Mouse (Mus musculus) forebrain, postnatal 0 days (tissue): ENCODE results near the gene Pdap1. TPM values are rescaled to one million over a fixed set of nuclear protein-coding genes. Genes with fewer than 3 reads are reported as not detected.
"Not testable (repeated sequence)": the region's sequence is repeated elsewhere in the genome, so short reads cannot be mapped to it uniquely, and the experiment has no call there.

Source experiments
- ATAC-seq: fragments of 200-750 bp; cut with Nextera tagmentation; 2 replicates; pipeline ENCODE4 v1.8.0; 2017; ENCODE audit warnings: mild to moderate bottlenecking, moderate library complexity
- DNase-seq: peaks from one replicate; pipeline ENCODE4 v3.0.0-alpha.2; 2015
- H3K27ac ChIP-seq: fragments of 300-500 bp; sonication (generic); 2 replicates; pipeline ENCODE4 v1.5.1; 2014; ENCODE audit warnings: low read depth, mild to moderate bottlenecking, antibody characterized with exemption, low read length, moderate library complexity, mixed read lengths
- H3K27me3 ChIP-seq: fragments of 300-500 bp; sonication (generic); 2 replicates; pipeline ENCODE4 v1.6.1; 2014; ENCODE audit warnings: mild to moderate bottlenecking, low read length, mixed read lengths; ENCODE audit not compliant: insufficient read depth
- H3K36me3 ChIP-seq: fragments of 300-500 bp; sonication (generic); 2 replicates; pipeline ENCODE4 v1.6.1; 2014; ENCODE audit warnings: mild to moderate bottlenecking, moderate library complexity; ENCODE audit not compliant: insufficient read depth
- H3K4me1 ChIP-seq: fragments of 300-500 bp; sonication (generic); 2 replicates; pipeline ENCODE4 v1.6.1; 2014; ENCODE audit warnings: antibody characterized with exemption; ENCODE audit not compliant: insufficient read depth
- H3K4me2 ChIP-seq: fragments of 300-500 bp; sonication (generic); 2 replicates; pipeline ENCODE4 v1.6.1; 2014; ENCODE audit warnings: low read depth, mild to moderate bottlenecking, moderate library complexity
- H3K4me3 ChIP-seq: fragments of 300-500 bp; sonication (generic); 2 replicates; pipeline ENCODE4 v1.5.1; 2014; ENCODE audit warnings: low read depth, low read length, mixed read lengths
- H3K9ac ChIP-seq: fragments of 300-500 bp; sonication (generic); 2 replicates; pipeline ENCODE4 v1.6.1; 2014; ENCODE audit warnings: mild to moderate bottlenecking
- H3K9me3 ChIP-seq: fragments of 300-500 bp; sonication (generic); 2 replicates; pipeline ENCODE4 v1.6.1; 2016; ENCODE audit warnings: low read length
- CTCF ChIP-seq: sonication (generic); IDR thresholded peaks from 2 replicates; pipeline ENCODE4 v1.5.1; 2016; ENCODE audit warnings: antibody characterized with exemption, control low read depth, low read depth
- WGBS: fragments of 180-500 bp; shearing (Covaris S2); extraction: QIAGEN DNeasy Blood & Tissue Kit; methylation state at CpG from one replicate; pipeline ENCODE4 v1.1.7; 2014; 5-methylcytosine and 5-hydroxymethylcytosine counted together
- polyA plus RNA-seq: library from polyadenylated mRNA; unstranded; fragments of >200 nt; fragmentation: Nextera tagmentation; extraction: Ambion mirVana; gene quantifications from 2 replicates; pipeline ENCODE4 v1.2.1, GENCODE M21; 2015
- total RNA-seq: library from RNA; depleted of rRNA; stranded (reverse); fragments of >200 nt; gene quantifications from 2 replicates; pipeline ENCODE4 v1.2.3, GENCODE M21; 2014

Pdap1 gene
- total and polyA plus RNA-seq, 2 experiments from 2014 or later, result 66.4 to 135 TPM

GRCm38 (mm10) chr5:145114071-145114605, 25.9 kb downstream of the Pdap1 start, which contains the start of gene Arpc1b:
TSS of gene Arpc1b (plus strand) at chr5:145114215.
- DNase-seq, result peak; percentile 31
- H3K9me3 ChIP-seq, result no peaks in the 10 kb centered on the region
- H3K27me3 ChIP-seq, result peaks cover 7% of the 10 kb centered on the region; the same call in 1 of the 2 replicates
- H3K4me1 ChIP-seq, result no peaks in the 10 kb centered on the region
- H3K9ac ChIP-seq, result peak within 1 kb of the TSS; percentile 35; the same call in 1 of the 2 replicates
- H3K36me3 ChIP-seq, result peaks cover 16% of the 10 kb centered on the region
- H3K4me2 ChIP-seq, result peak within 1 kb of the TSS; percentile 56
- 2% methylated on average over 50 of the region's 53 CpGs for WGBS
- peak; percentile 52 for ATAC-seq
- no peak within 1 kb of the TSS for H3K27ac ChIP-seq
- H3K4me3 ChIP-seq, result peak within 1 kb of the TSS; percentile 43
- TF ChIP-seq CTCF, result no peak

GRCm38 (mm10) chr5:145113416-145113815, 26.6 kb downstream of the Pdap1 start:
- Histone ChIP-seq H3K4me2 (peak overlapping the region; percentile 56), H3K4me3 (no peak overlapping the region), H3K27ac (no peak overlapping the region), H3K27me3 (peaks cover 7% of the 10 kb centered on the region; the same call in 1 of the 2 replicates), H3K9ac (no peak overlapping the region), H3K9me3 (no peaks in the 10 kb centered on the region), H3K4me1 (no peaks in the 10 kb centered on the region), H3K36me3 (peaks cover 21% of the 10 kb centered on the region)
- no peak for ATAC-seq
- no peak for TF ChIP-seq CTCF
- no peak for DNase-seq
- 56% methylated on average over 2 of the region's 2 CpGs for WGBS

DNA sequence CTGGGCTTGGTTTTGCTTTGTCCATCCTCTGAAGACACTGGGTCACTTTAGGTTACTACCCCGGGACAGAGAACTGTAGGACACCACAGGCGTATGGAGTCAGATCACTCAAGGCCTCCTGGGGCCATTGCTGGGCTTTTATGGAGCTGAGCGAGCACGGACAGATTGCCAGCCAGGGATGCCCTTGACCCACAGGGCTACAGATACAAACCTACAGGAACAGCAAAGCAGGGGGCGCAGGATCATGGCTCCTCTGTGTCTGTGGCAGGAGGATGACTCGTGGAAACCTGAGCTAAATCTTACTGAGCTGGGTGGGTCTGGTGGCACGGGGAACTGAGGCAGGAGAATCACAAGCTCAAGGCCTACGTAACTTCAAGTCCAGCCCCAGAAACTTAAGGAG, 27.5 kb downstream of the Pdap1 start:
- no peak for TF ChIP-seq CTCF
- Histone ChIP-seq H3K27ac (no peak overlapping the region), H3K9ac (no peak overlapping the region), H3K27me3 (peaks cover 7% of the 10 kb centered on the region; the same call in 1 of the 2 replicates), H3K36me3 (peaks cover 30% of the 10 kb centered on the region), H3K4me3 (no peak overlapping the region), H3K4me2 (no peak overlapping the region), H3K4me1 (no peaks in the 10 kb centered on the region), H3K9me3 (no peaks in the 10 kb centered on the region)
- no peak for DNase-seq
- WGBS, result 80% methylated on average over 8 of the region's 8 CpGs
- no peak for ATAC-seq

- DNase-seq, result no peak
- no peak overlapping the region for H3K27ac ChIP-seq
- no peak for ATAC-seq
- H3K27me3 ChIP-seq, result peaks cover 7% of the 10 kb centered on the region; the same call in 1 of the 2 replicates
- no peak overlapping the region for H3K4me2 ChIP-seq
- H3K9me3 ChIP-seq, result no peaks in the 10 kb centered on the region
- 91% methylated on average over 6 of the region's 6 CpGs for WGBS
- no peak overlapping the region for H3K9ac ChIP-seq
- no peak for TF ChIP-seq CTCF
- no peaks in the 10 kb centered on the region for H3K4me1 ChIP-seq
- H3K4me3 ChIP-seq, result no peak overlapping the region
- H3K36me3 ChIP-seq, result peaks cover 51% of the 10 kb centered on the region
Measured at GRCm38 (mm10) chr5:145110401-145110800, 29.6 kb downstream of the Pdap1 start.

DNA sequence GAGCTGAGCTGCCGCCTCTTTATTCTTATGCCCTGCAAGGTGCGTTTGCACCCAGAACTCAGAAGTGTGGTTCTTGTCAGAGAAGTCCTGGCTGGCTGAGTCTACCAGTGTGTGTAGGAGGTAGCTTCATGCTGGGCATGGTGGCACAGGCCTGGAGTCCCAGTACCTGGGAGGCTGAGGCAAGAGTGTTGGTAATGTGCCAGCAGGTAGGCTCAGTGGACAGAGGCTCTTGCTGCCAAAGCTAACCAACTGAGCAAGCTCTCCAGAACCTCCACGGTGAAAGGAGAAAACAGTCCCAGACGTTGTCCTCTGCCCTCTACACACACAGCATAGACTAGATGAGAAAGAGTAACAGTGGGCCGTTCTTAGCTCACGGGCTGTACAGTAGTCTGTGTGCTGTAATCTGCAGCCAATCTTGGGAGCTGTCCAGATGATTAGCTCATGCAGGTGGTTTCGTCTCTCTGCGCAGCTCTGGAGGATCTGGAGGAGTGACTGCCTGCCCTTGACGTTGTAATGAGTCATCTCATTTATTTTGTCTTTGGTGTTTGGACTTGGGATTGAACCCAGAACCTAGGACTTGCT, 34.3 kb downstream of the Pdap1 start:
- Histone ChIP-seq H3K4me2 (no peak overlapping the region), H3K27me3 (no peaks in the 10 kb centered on the region), H3K4me3 (no peak overlapping the region), H3K4me1 (no peaks in the 10 kb centered on the region), H3K9ac (no peak overlapping the region), H3K36me3 (peaks cover 92% of the 10 kb centered on the region), H3K27ac (no peak overlapping the region), H3K9me3 (no peaks in the 10 kb centered on the region)
- DNase-seq (no peak), ATAC-seq (no peak)
- no peak for TF ChIP-seq CTCF
- WGBS, result 89% methylated on average over 9 of the region's 9 CpGs

GRCm38 (mm10) chr5:145104328-145104727, 35.7 kb downstream of the Pdap1 start:
- ATAC-seq (peak; percentile 70), DNase-seq (no peak)
- WGBS, result 83% methylated on average over 9 of the region's 9 CpGs
- H3K36me3 ChIP-seq, result peaks cover 92% of the 10 kb centered on the region
- no peak for TF ChIP-seq CTCF
- H3K27ac ChIP-seq, result no peak overlapping the region
- H3K9ac ChIP-seq, result no peak overlapping the region
- no peaks in the 10 kb centered on the region for H3K27me3 ChIP-seq
- H3K4me3 ChIP-seq, result no peak overlapping the region
- H3K4me1 ChIP-seq, result no peaks in the 10 kb centered on the region
- no peak overlapping the region for H3K4me2 ChIP-seq
- no peaks in the 10 kb centered on the region for H3K9me3 ChIP-seq

DNA sequence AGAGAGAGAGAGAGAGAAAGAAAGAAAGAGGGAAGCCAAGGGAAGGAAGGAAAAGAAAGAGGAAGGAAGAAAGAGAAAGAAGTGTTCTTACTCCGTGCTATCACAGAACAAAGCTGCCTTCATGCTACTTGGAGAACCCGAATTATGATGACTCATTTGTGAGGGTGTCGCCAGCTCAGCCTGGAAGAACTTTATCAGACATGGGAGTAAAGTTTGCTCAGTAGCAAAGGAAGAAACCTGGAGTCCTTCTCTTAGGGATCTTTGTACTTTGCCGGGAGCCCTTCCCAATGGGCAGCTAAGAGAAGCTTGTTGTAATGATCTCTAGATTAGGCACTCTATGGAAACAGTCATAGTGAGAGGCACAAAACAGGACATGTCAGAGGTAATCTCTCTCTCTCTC, 37.3 kb downstream of the Pdap1 start:
- Histone ChIP-seq H3K36me3 (peaks cover 94% of the 10 kb centered on the region), H3K4me1 (no peaks in the 10 kb centered on the region), H3K9me3 (no peaks in the 10 kb centered on the region), H3K4me3 (no peak overlapping the region), H3K27me3 (no peaks in the 10 kb centered on the region), H3K4me2 (no peak overlapping the region), H3K9ac (no peak overlapping the region), H3K27ac (no peak overlapping the region)
- no peak for DNase-seq
- no peak for TF ChIP-seq CTCF
- 96% methylated on average over 4 of the region's 4 CpGs for WGBS
- no peak for ATAC-seq

GRCm38 (mm10) chr5:145101451-145101850, 38.6 kb downstream of the Pdap1 start:
- WGBS, result 98% methylated on average over 11 of the region's 11 CpGs
- not testable (repeated sequence) for H3K27ac ChIP-seq, H3K9ac ChIP-seq, ATAC-seq, DNase-seq, H3K27me3 ChIP-seq, H3K4me1 ChIP-seq, H3K4me2 ChIP-seq, H3K4me3 ChIP-seq, H3K9me3 ChIP-seq
- H3K36me3 ChIP-seq, result peaks cover 92% of the 10 kb centered on the region
